Mouse (Mus musculus) embryonic fibroblast, embryonic 13.5 days (primary cell): ENCODE measurements around the gene Ybx3.

ENCODE experiments used
- CTCF ChIP-seq: IDR thresholded peaks from 2 replicates; pipeline ENCODE4 v1.5.1; 2011; ENCODE audit warnings: mild to moderate bottlenecking, control low read depth, low read length, moderate library complexity, borderline replicate concordance; ENCODE audit not compliant: insufficient read depth
- POLR2A ChIP-seq: IDR thresholded peaks from 2 replicates; pipeline ENCODE4 v1.6.1; 2011; ENCODE audit warnings: low read depth, mild to moderate bottlenecking, control low read depth, low read length, moderate library complexity

- TF ChIP-seq CTCF, result no peak
- no peak for TF ChIP-seq POLR2A
Observed at GRCm38 (mm10) chr6:131360693-131361092, 27.6 kb downstream of the Ybx3 start.
